Mouse (Mus musculus): ENCODE measurements around the gene Lsamp. TPM values are rescaled to one million over a fixed set of nuclear protein-coding genes. Genes with fewer than 3 reads are reported as not detected.

Lsamp gene
- total and polyA plus RNA-seq, 2 experiments, result 0.07 to 0.37 TPM

- no peaks in the 10 kb centered on the region for H3K4me1 ChIP-seq (ENCODE audit: control insufficient read depth, insufficient read depth, low read length)
- H3K27ac ChIP-seq (replicated peaks; ENCODE audit: insufficient read depth, low read depth, low read length), result no peak overlapping the region
- TF ChIP-seq CTCF (IDR thresholded peaks at IDR 0.05; ENCODE audit: low read depth, low read length) (peak; percentile 72), POLR2A (IDR thresholded peaks at IDR 0.05; ENCODE audit: extremely low read depth, insufficient read depth, low read length) (no peak)
- no peak overlapping the region for H3K9ac ChIP-seq (ENCODE audit: low read depth, low read length)
- WGBS, result 17% methylated on average over 17 of the region's 17 CpGs
- no peaks in the 10 kb centered on the region for H3K27me3 ChIP-seq (ENCODE audit: control insufficient read depth, insufficient read depth, low read length)
- H3K4me3 ChIP-seq (ENCODE audit: insufficient read depth, low read depth, low read length), result no peak overlapping the region
- peak; percentile 60 for DNase-seq (ENCODE audit: extremely low read depth, low read depth, low spot score)
- no peaks in the 10 kb centered on the region for H3K79me2 ChIP-seq (ENCODE audit: control insufficient read depth, insufficient read depth, low read length)
- no peaks in the 10 kb centered on the region for H3K36me3 ChIP-seq (ENCODE audit: control insufficient read depth, insufficient read depth, low read length)
These were observed 984.1 kb downstream of the Lsamp start for GRCm38 (mm10) chr16:40968088-40968860.

GRCm38 (mm10) chr16:40971382-40971781 is 987.2 kb downstream of the Lsamp start:
- Histone ChIP-seq H3K4me1 (ENCODE audit: control insufficient read depth, insufficient read depth, low read length) (no peaks in the 10 kb centered on the region), H3K27ac (replicated peaks; ENCODE audit: insufficient read depth, low read depth, low read length) (no peak overlapping the region), H3K36me3 (ENCODE audit: control insufficient read depth, insufficient read depth, low read length) (no peaks in the 10 kb centered on the region), H3K79me2 (ENCODE audit: control insufficient read depth, insufficient read depth, low read length) (no peaks in the 10 kb centered on the region), H3K4me3 (ENCODE audit: insufficient read depth, low read depth, low read length) (no peak overlapping the region), H3K9ac (ENCODE audit: low read depth, low read length) (no peak overlapping the region), H3K27me3 (ENCODE audit: control insufficient read depth, insufficient read depth, low read length) (no peaks in the 10 kb centered on the region)
- 63% methylated on average over 3 of the region's 3 CpGs for WGBS
- TF ChIP-seq POLR2A (IDR thresholded peaks at IDR 0.05; ENCODE audit: extremely low read depth, insufficient read depth, low read length) (no peak), CTCF (IDR thresholded peaks at IDR 0.05; ENCODE audit: low read depth, low read length) (no peak)
- DNase-seq (ENCODE audit: extremely low read depth, low read depth, low spot score), result no peak

- Histone ChIP-seq H3K79me2 (ENCODE audit: control insufficient read depth, insufficient read depth, low read length) (no peaks in the 10 kb centered on the region), H3K27me3 (ENCODE audit: control insufficient read depth, insufficient read depth, low read length) (no peaks in the 10 kb centered on the region), H3K27ac (replicated peaks; ENCODE audit: insufficient read depth, low read depth, low read length) (no peak overlapping the region), H3K4me1 (ENCODE audit: control insufficient read depth, insufficient read depth, low read length) (no peaks in the 10 kb centered on the region), H3K9ac (ENCODE audit: low read depth, low read length) (no peak overlapping the region), H3K4me3 (ENCODE audit: insufficient read depth, low read depth, low read length) (no peak overlapping the region), H3K36me3 (ENCODE audit: control insufficient read depth, insufficient read depth, low read length) (no peaks in the 10 kb centered on the region)
- TF ChIP-seq CTCF (IDR thresholded peaks at IDR 0.05; ENCODE audit: low read depth, low read length) (no peak), POLR2A (IDR thresholded peaks at IDR 0.05; ENCODE audit: extremely low read depth, insufficient read depth, low read length) (no peak)
- no peak for DNase-seq (ENCODE audit: extremely low read depth, low read depth, low spot score)
- 57% methylated on average over 2 of the region's 2 CpGs for WGBS
These were observed 989.9 kb downstream of the Lsamp start for GRCm38 (mm10) chr16:40974084-40974483.

GRCm38 (mm10) chr16:40983026-40983425 is 998.9 kb downstream of the Lsamp start:
- Histone ChIP-seq H3K36me3 (ENCODE audit: control insufficient read depth, insufficient read depth, low read length) (no peaks in the 10 kb centered on the region), H3K4me3 (ENCODE audit: insufficient read depth, low read depth, low read length) (no peak overlapping the region), H3K4me1 (ENCODE audit: control insufficient read depth, insufficient read depth, low read length) (no peaks in the 10 kb centered on the region), H3K27ac (replicated peaks; ENCODE audit: insufficient read depth, low read depth, low read length) (no peak overlapping the region), H3K27me3 (ENCODE audit: control insufficient read depth, insufficient read depth, low read length) (no peaks in the 10 kb centered on the region), H3K79me2 (ENCODE audit: control insufficient read depth, insufficient read depth, low read length) (no peaks in the 10 kb centered on the region), H3K9ac (ENCODE audit: low read depth, low read length) (no peak overlapping the region)
- 68% methylated on average over 3 of the region's 3 CpGs for WGBS
- no peak for DNase-seq (ENCODE audit: extremely low read depth, low read depth, low spot score)
- no peak for TF ChIP-seq CTCF (IDR thresholded peaks at IDR 0.05; ENCODE audit: low read depth, low read length)
- TF ChIP-seq POLR2A (IDR thresholded peaks at IDR 0.05; ENCODE audit: extremely low read depth, insufficient read depth, low read length), result no peak

GRCm38 (mm10) chr16:41007569-41007968 is 1023.4 kb downstream of the Lsamp start:
- 79% methylated on average over 5 of the region's 5 CpGs for whole genome bisulfite sequencing
- Histone ChIP-seq H3K36me3 (ENCODE audit: control insufficient read depth, insufficient read depth, low read length) (no peaks in the 10 kb centered on the region), H3K4me1 (ENCODE audit: control insufficient read depth, insufficient read depth, low read length) (no peaks in the 10 kb centered on the region), H3K4me3 (ENCODE audit: insufficient read depth, low read depth, low read length) (no peak overlapping the region), H3K79me2 (ENCODE audit: control insufficient read depth, insufficient read depth, low read length) (no peaks in the 10 kb centered on the region), H3K9ac (ENCODE audit: low read depth, low read length) (no peak overlapping the region), H3K27ac (replicated peaks; ENCODE audit: insufficient read depth, low read depth, low read length) (no peak overlapping the region), H3K27me3 (ENCODE audit: control insufficient read depth, insufficient read depth, low read length) (no peaks in the 10 kb centered on the region)
- DNase-seq (ENCODE audit: extremely low read depth, low read depth, low spot score), result no peak
- TF ChIP-seq CTCF (IDR thresholded peaks at IDR 0.05; ENCODE audit: low read depth, low read length) (no peak), POLR2A (IDR thresholded peaks at IDR 0.05; ENCODE audit: extremely low read depth, insufficient read depth, low read length) (no peak)

GRCm38 (mm10) chr16:41034746-41035145 is 1050.6 kb downstream of the Lsamp start:
- Histone ChIP-seq H3K36me3 (ENCODE audit: control insufficient read depth, insufficient read depth, low read length) (no peaks in the 10 kb centered on the region), H3K27ac (replicated peaks; ENCODE audit: insufficient read depth, low read depth, low read length) (no peak overlapping the region), H3K79me2 (ENCODE audit: control insufficient read depth, insufficient read depth, low read length) (no peaks in the 10 kb centered on the region), H3K9ac (ENCODE audit: low read depth, low read length) (no peak overlapping the region), H3K27me3 (ENCODE audit: control insufficient read depth, insufficient read depth, low read length) (no peaks in the 10 kb centered on the region), H3K4me1 (ENCODE audit: control insufficient read depth, insufficient read depth, low read length) (no peaks in the 10 kb centered on the region), H3K4me3 (ENCODE audit: insufficient read depth, low read depth, low read length) (no peak overlapping the region)
- no peak for TF ChIP-seq POLR2A (IDR thresholded peaks at IDR 0.05; ENCODE audit: extremely low read depth, insufficient read depth, low read length)
- TF ChIP-seq CTCF (IDR thresholded peaks at IDR 0.05; ENCODE audit: low read depth, low read length), result no peak
- no peak for DNase-seq (ENCODE audit: extremely low read depth, low read depth, low spot score)
